Mouse (Mus musculus): ENCODE results near the gene Tshz2. TPM values are rescaled to one million over a fixed set of nuclear protein-coding genes. Genes with fewer than 3 reads are reported as not detected.

The Tshz2 gene
- polyA plus RNA-seq, 1 experiment from 2014 or later, result 3.6 TPM

DNA sequence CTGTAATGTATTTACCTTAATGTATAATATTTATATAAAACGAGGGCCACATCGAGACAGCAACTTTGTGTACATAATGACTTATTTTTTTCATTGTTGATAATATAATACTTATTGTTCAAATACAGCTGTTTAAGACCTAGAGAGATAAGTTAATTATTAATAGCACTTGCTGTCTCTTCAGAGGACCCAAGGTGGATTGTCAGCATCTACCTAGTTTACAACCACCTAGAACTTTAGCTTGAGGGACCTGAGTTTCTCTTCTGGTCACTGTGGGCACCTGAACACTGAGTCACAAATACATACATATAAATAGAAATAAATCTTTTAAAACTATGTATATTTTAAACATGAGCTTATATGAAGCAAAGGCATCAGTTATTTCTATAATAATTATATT, 110.0 kb downstream of the Tshz2 start:
- Histone ChIP-seq H3K9ac (no peak overlapping the region), H3K36me3 (no peaks in the 10 kb centered on the region), H3K4me2 (no peak overlapping the region), H3K9me3 (replicated peaks) (no peaks in the 10 kb centered on the region), H3K27me3 (no peaks in the 10 kb centered on the region), H3K27ac (no peak overlapping the region), H3K4me1 (replicated peaks) (peaks cover 6% of the 10 kb centered on the region; the same call in 1 of the 2 replicates), H3K4me3 (no peak overlapping the region)
- 75% methylated on average over 2 of the region's 2 CpGs for WGBS
- ATAC-seq (replicated peaks; ENCODE audit: insufficient number of reproducible peaks, insufficient read depth, low FRiP score, low read depth), result no peak

DNA sequence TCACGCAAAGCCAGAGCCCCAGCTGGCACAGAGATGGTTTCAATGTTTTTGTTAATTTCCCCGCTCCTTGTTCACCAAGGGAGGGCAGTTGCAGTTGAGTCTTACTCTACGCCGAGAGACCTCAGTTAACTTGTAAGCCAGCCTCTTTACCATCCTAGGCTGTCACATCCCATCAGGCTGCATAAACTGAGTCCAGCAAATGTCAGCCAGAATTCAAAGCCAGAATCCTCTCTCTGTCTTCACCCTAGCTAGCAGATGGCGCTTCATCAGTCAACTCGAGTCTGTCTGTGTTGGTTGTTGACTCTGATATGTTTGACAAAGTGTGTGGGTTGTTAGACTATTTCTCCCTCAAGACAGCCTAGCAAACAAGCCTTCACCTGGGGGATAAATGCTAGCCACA, 110.5 kb downstream of the Tshz2 start:
- H3K9ac ChIP-seq, result no peak overlapping the region

DNA sequence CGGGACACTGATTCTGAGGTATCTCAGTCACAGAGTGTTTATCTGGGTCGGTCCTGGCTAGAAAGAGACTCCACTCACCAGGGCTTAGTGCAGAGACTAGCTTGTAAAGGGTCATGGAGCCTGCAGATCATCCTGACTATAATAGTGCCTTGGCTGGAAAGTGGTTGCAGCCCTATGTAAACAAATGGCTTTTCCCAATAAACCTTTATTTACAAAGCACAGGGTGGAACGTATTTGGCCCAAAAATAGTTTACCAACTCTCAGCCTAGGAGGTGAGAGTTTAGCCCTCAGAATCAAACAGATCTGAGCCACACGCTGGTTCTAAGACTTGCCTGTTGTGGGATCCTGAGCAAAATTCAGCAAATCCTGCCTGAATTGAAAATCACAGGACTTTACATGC, 111.1 kb downstream of the Tshz2 start:
- 62% methylated on average over 4 of the region's 4 CpGs for WGBS
- H3K4me2 ChIP-seq, result no peak overlapping the region
- peaks cover 6% of the 10 kb centered on the region; the same call in 1 of the 2 replicates for H3K4me1 ChIP-seq (replicated peaks)
- no peak overlapping the region for H3K9ac ChIP-seq
- no peak overlapping the region for H3K27ac ChIP-seq
- no peaks in the 10 kb centered on the region for H3K27me3 ChIP-seq
- H3K4me3 ChIP-seq, result no peak overlapping the region
- H3K9me3 ChIP-seq (replicated peaks), result no peaks in the 10 kb centered on the region
- ATAC-seq (replicated peaks; ENCODE audit: insufficient number of reproducible peaks, insufficient read depth, low FRiP score, low read depth), result no peak
- H3K36me3 ChIP-seq, result no peaks in the 10 kb centered on the region

More for the DNA sequence above, 110.5 kb downstream of the Tshz2 start:
- Histone ChIP-seq H3K4me1 (replicated peaks) (peaks cover 6% of the 10 kb centered on the region; the same call in 1 of the 2 replicates), H3K27ac (no peak overlapping the region), H3K36me3 (no peaks in the 10 kb centered on the region), H3K4me2 (no peak overlapping the region), H3K9me3 (replicated peaks) (no peaks in the 10 kb centered on the region), H3K27me3 (no peaks in the 10 kb centered on the region), H3K4me3 (no peak overlapping the region)
- WGBS, result 73% methylated on average over 6 of the region's 6 CpGs
- ATAC-seq (replicated peaks; ENCODE audit: insufficient number of reproducible peaks, insufficient read depth, low FRiP score, low read depth), result no peak

DNA sequence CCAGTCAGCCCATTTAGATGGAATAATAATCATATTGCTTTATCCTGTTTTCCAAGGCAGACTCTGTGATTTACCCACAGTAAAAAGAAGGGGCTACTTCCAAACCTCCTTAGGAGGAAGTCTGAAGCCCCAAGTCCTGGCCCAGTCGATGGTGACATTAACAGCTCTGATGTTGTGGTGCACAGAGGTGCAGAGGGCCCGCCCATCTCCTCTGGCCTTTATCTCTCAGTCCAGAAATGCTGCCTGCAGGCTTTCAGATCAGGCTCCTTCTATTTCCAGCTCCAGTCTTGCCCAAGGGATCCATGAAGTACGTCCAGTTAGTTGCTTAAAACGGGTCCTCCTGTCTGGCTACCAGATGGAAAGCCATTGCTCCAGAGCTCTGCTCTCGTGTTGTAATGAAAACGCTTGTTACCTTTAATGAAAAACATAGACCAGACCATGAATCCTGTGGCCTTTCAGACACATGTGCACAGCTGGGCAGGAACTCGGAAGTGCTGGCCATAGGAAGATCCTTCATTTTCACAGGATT, 114.4 kb downstream of the Tshz2 start:
- H3K36me3 ChIP-seq, result no peaks in the 10 kb centered on the region
- no peak overlapping the region for H3K27ac ChIP-seq
- H3K4me1 ChIP-seq (replicated peaks), result peaks cover 24% of the 10 kb centered on the region
- no peak for ATAC-seq (replicated peaks; ENCODE audit: insufficient number of reproducible peaks, insufficient read depth, low FRiP score, low read depth)
- H3K9me3 ChIP-seq (replicated peaks), result no peaks in the 10 kb centered on the region
- no peak overlapping the region for H3K9ac ChIP-seq
- no peaks in the 10 kb centered on the region for H3K27me3 ChIP-seq
- H3K4me2 ChIP-seq, result no peak overlapping the region
- no peak overlapping the region for H3K4me3 ChIP-seq
- 48% methylated on average over 7 of the region's 7 CpGs for WGBS

DNA sequence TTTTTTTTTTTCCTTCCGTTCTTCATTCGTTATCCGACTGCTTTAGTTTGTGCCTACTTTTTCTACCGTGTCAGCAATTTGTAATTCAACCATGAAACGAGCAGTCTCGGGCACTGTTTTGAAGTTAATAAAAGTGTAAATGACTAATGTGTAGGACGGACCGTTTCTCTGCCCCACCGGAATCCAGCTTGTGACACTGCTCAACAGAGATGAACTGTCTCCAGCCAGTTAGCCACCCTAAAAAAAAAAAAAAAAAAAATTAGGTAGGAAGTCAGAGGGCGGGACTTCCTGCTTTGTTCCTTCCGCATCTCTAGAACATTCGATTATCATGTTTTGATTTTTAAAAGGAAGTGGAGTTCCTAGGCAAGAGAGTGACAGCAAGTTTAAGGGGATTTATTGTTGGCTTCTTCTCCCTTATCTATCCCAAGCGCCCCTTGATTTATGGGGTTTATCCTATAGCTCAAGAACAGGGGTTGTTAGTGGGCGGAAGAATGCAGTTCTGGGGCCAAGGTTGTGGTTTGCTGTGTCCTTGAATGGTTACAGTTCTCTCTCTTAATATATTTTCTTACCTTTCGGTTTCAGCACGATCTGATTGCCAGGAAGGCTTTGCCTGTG, 116.6 kb downstream of the Tshz2 start:
- no peaks in the 10 kb centered on the region for H3K36me3 ChIP-seq
- H3K27me3 ChIP-seq, result no peaks in the 10 kb centered on the region
- no peaks in the 10 kb centered on the region for H3K9me3 ChIP-seq (replicated peaks)
- H3K4me3 ChIP-seq, result no peak overlapping the region
- 79% methylated on average over 16 of the region's 16 CpGs for WGBS
- H3K9ac ChIP-seq, result no peak overlapping the region
- H3K4me2 ChIP-seq, result no peak overlapping the region
- no peak overlapping the region for H3K27ac ChIP-seq
- peaks cover 28% of the 10 kb centered on the region for H3K4me1 ChIP-seq (replicated peaks)
- ATAC-seq (replicated peaks; ENCODE audit: insufficient number of reproducible peaks, insufficient read depth, low FRiP score, low read depth), result no peak

DNA sequence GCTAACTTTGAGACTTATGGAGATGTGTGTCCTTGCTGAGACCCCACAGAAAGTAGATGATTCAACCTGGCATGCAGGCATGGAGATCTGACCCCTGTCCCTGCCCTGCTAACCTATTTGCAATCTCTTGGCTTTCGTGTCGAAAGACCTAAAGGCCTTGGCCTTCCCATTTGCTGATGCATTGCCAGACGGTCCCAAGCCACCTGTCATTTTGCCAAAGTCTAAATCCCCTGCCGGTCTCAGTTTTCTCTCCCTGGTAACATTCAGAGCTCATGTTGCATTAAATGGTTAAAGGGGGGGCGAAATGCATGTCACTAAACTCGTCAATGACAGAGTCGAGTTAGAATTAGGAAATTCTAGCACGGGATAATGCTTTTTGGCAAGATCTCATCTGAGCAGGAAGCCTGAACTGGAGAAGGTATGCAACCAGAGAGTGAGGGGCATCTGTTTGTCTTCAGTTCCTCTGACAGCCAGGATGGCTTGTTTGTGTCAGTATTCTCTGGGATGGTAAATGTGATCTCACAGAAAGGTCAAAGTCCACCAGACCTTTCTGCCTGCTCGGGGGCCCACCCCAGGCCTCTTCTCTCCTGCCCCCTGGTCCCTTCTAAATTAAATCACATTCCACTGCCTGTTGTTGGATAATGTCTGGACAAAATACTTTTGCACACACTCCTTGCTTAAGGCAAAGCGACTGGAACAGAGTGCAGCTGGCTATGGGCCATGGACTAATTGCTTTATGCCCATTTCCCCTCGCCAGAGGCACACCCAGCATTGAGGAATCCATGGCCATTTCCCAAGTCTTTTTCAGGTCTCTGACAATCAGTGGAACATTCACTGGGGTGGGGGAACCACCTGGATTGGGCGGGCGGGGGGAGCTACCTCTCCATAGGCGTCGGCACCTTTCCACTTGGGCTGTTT, 118.0 kb downstream of the Tshz2 start:
- no peaks in the 10 kb centered on the region for H3K36me3 ChIP-seq
- no peak; the same call in 1 of the 2 replicates for ATAC-seq (replicated peaks; ENCODE audit: insufficient number of reproducible peaks, insufficient read depth, low FRiP score, low read depth)
- no peaks in the 10 kb centered on the region for H3K9me3 ChIP-seq (replicated peaks)
- H3K27ac ChIP-seq, result peak overlapping the region; percentile 68
- H3K4me3 ChIP-seq, result no peak overlapping the region
- WGBS, result 24% methylated on average over 15 of the region's 15 CpGs
- no peaks in the 10 kb centered on the region for H3K27me3 ChIP-seq
- H3K9ac ChIP-seq, result no peak overlapping the region
- peaks cover 30% of the 10 kb centered on the region for H3K4me1 ChIP-seq (replicated peaks)
- H3K4me2 ChIP-seq, result no peak overlapping the region

DNA sequence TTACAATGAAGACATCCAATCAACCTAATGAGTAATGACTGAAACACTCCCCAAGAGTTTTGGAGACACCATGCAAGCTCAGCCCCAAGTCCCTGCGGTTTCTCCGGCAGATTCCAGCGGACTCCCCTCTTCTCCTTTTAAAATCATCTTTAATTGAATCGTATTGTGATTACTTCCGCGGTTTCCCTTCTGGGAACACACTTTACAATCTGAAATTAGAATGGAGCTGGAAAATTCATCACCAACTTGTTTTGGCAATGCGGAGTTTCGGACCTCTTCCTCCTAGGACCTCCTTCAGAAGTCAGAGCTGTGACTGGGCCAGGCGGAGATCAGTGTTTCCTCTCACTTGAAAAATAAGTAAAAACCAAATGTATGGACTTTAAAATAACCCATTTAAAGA, 119.3 kb downstream of the Tshz2 start:
- H3K9ac ChIP-seq, result no peak overlapping the region
- H3K27ac ChIP-seq, result no peak overlapping the region
- H3K27me3 ChIP-seq, result no peaks in the 10 kb centered on the region
- WGBS, result 91% methylated on average over 9 of the region's 9 CpGs
- peaks cover 30% of the 10 kb centered on the region for H3K4me1 ChIP-seq (replicated peaks)
- H3K4me3 ChIP-seq, result no peak overlapping the region
- H3K36me3 ChIP-seq, result no peaks in the 10 kb centered on the region
- no peak for ATAC-seq (replicated peaks; ENCODE audit: insufficient number of reproducible peaks, insufficient read depth, low FRiP score, low read depth)
- H3K9me3 ChIP-seq (replicated peaks), result no peaks in the 10 kb centered on the region
- H3K4me2 ChIP-seq, result no peak overlapping the region

DNA sequence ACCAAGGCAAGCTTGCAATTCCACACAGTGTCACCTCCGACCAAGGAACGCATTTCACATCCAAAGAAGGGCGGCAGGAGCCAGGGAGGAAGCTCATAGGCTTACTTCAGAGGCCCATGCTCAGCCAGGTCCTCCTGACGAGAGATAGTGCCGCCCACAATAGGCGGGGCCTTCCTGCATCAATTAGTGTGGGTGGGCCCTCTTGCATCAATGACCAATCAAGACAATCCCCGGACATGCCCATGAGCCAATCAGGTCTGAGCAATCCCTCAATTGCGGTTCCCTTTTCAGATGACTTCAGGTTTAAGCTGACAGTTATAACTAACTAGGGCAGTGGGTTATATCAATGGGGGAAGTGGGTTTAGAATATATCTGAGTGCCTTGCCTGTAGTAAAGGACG, 120.6 kb downstream of the Tshz2 start:
- Histone ChIP-seq H3K4me2 (no peak overlapping the region), H3K27me3 (no peaks in the 10 kb centered on the region), H3K9ac (no peak overlapping the region), H3K4me3 (no peak overlapping the region), H3K27ac (no peak overlapping the region), H3K9me3 (replicated peaks) (no peaks in the 10 kb centered on the region), H3K4me1 (replicated peaks) (peaks cover 28% of the 10 kb centered on the region), H3K36me3 (no peaks in the 10 kb centered on the region)
- ATAC-seq (replicated peaks; ENCODE audit: insufficient number of reproducible peaks, insufficient read depth, low FRiP score, low read depth), result no peak
- WGBS, result 87% methylated on average over 9 of the region's 9 CpGs

DNA sequence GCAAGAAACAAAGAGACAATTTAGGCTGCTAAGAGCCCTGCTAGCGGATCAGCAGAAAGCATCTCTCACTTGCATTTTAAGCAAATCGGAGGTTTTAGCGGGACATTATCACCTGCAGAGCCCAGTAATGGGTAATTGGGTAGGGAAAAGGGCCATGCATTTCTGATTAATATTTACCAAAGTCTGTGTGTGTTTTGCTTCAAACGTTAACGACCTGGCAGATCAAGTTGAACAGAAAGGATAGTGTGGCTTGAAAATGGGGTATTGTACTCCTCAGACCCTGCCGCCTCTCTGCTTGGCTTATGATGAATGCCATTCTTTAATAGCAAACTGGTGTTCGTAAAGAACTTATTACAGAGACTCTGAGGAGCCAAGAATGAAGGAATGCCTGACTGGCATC, 122.3 kb downstream of the Tshz2 start:
- Histone ChIP-seq H3K27ac (no peak overlapping the region), H3K4me3 (no peak overlapping the region), H3K9me3 (replicated peaks) (no peaks in the 10 kb centered on the region; the same call in 1 of the 2 replicates), H3K27me3 (no peaks in the 10 kb centered on the region), H3K4me2 (no peak overlapping the region), H3K4me1 (replicated peaks) (peaks cover 22% of the 10 kb centered on the region), H3K9ac (no peak overlapping the region), H3K36me3 (no peaks in the 10 kb centered on the region)
- ATAC-seq (replicated peaks; ENCODE audit: insufficient number of reproducible peaks, insufficient read depth, low FRiP score, low read depth), result no peak
- WGBS, result 77% methylated on average over 7 of the region's 7 CpGs

DNA sequence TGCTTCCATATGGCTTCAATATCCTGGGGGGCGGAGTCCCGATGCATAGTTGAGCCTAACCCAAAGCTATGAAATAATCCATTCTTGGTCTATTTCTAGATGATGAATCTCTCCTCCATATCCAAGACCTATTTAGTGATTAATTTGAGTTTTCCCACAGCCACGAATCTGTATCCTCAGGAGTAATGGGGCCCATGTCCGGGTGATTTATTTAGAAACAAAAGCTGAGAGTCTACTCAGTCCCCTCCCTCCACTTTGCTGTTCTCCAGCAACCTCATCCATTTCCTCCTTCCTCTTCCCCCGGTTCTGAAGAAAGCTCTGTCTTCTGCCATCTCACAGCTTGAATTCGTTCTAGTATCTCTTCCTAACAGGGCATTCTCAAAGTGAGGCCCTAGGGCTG, 125.3 kb downstream of the Tshz2 start:
- Histone ChIP-seq H3K9me3 (replicated peaks) (no peaks in the 10 kb centered on the region; the same call in 1 of the 2 replicates), H3K4me2 (no peak overlapping the region), H3K27ac (no peak overlapping the region), H3K4me1 (replicated peaks) (peaks cover 6% of the 10 kb centered on the region; the same call in 1 of the 2 replicates), H3K27me3 (no peaks in the 10 kb centered on the region), H3K9ac (no peak overlapping the region), H3K4me3 (no peak overlapping the region), H3K36me3 (no peaks in the 10 kb centered on the region)
- ATAC-seq (replicated peaks; ENCODE audit: insufficient number of reproducible peaks, insufficient read depth, low FRiP score, low read depth), result no peak
- 56% methylated on average over 6 of the region's 6 CpGs for WGBS

DNA sequence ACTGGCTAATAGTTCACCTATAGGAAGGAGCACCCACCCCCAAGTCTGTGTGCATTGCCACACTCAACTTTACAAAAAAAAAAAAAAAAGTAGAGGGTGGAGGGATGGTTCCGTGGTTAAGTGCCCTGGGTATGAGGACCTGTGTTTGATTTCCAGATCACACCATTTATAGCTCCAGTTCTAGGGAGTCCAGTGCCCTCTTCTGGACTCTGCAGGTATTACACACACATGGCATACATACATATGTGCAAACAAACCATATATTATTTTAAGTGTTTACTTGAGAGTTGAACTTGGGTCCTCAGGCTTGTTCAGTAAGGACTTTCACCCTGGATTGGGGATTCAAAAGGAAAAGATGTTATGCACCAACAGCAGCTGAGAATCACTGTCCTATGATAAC, 127.3 kb downstream of the Tshz2 start:
- Histone ChIP-seq H3K4me1 (replicated peaks) (0 out of 2 replicates have a peak, but pooled peaks cover 6% of the 10 kb centered on the region), H3K9me3 (replicated peaks) (no peaks in the 10 kb centered on the region; the same call in 1 of the 2 replicates), H3K27ac (no peak overlapping the region), H3K4me3 (no peak overlapping the region), H3K4me2 (no peak overlapping the region), H3K36me3 (no peaks in the 10 kb centered on the region), H3K9ac (no peak overlapping the region), H3K27me3 (no peaks in the 10 kb centered on the region)
- no peak for ATAC-seq (replicated peaks; ENCODE audit: insufficient number of reproducible peaks, insufficient read depth, low FRiP score, low read depth)
- WGBS, result 92% methylated on average over 1 of the region's 1 CpGs

Measured in heart, embryonic 15.5 days (tissue).